Mouse (Mus musculus): ENCODE data around the gene Hist1h4h. TPM values are rescaled to one million over a fixed set of nuclear protein-coding genes. Genes with fewer than 3 reads are reported as not detected.

The Hist1h4h gene
- total and polyA plus RNA-seq, 3 experiments: 61.9 to 239 (median 212) TPM

GRCm38 (mm10) chr13:23519416-23519815 is 11.4 kb upstream of the Hist1h4h start:
- Histone ChIP-seq H3K27me3 (ENCODE audit: control insufficient read depth, insufficient read depth, low read length) (no peaks in the 10 kb centered on the region), H3K4me3 (peak overlapping the region; percentile 53), H3K9ac (ENCODE audit: low read depth, low read length) (no peak overlapping the region), H3K36me3 (ENCODE audit: control insufficient read depth, insufficient read depth, low read length) (no peaks in the 10 kb centered on the region), H3K27ac (peak overlapping the region; percentile 6; the same call in 1 of the 2 replicates), H3K4me1 (ENCODE audit: control insufficient read depth, insufficient read depth, low read length) (no peaks in the 10 kb centered on the region; the same call in 1 of the 2 replicates), H3K79me2 (replicated peaks; ENCODE audit: control insufficient read depth, insufficient read depth, low read length) (no peaks in the 10 kb centered on the region)
- intact Hi-C loops (cut with DNase I): loop anchor here (1.0 to 5.0 kb wide), 3 partner anchors 11 to 152 kb away; partner anchors contain the start of gene Zfp322a
- no peak for TF ChIP-seq CTCF (IDR thresholded peaks at IDR 0.05)
- 0 out of 2 replicates have a peak, but pooled peaks have one; percentile 42 for TF ChIP-seq EP300 (IDR thresholded peaks at IDR 0.05; ENCODE audit: insufficient read depth, low read depth, low read length)
- peak; percentile 79 to 86 for DNase-seq
- WGBS: under 1% methylated on average over 10 of the region's 10 CpGs

GRCm38 (mm10) chr13:23521703-23522102 is 9.1 kb upstream of the Hist1h4h start:
- no peaks in the 10 kb centered on the region; the same call in 1 of the 2 replicates for H3K4me1 ChIP-seq (ENCODE audit: control insufficient read depth, insufficient read depth, low read length)
- intact Hi-C loops (cut with DNase I): no loop called here
- no peaks in the 10 kb centered on the region for H3K79me2 ChIP-seq (replicated peaks; ENCODE audit: control insufficient read depth, insufficient read depth, low read length)
- H3K27ac ChIP-seq: no peak overlapping the region
- WGBS: 3% methylated on average over 14 of the region's 14 CpGs
- DNase-seq: peak; percentile 79 to 83
- no peaks in the 10 kb centered on the region; the same call in 1 of the 2 replicates for H3K36me3 ChIP-seq (ENCODE audit: control insufficient read depth, insufficient read depth, low read length)
- no peak overlapping the region for H3K9ac ChIP-seq (ENCODE audit: low read depth, low read length)
- H3K4me3 ChIP-seq: no peak overlapping the region
- TF ChIP-seq EP300 (IDR thresholded peaks at IDR 0.05; ENCODE audit: insufficient read depth, low read depth, low read length): peak; percentile 77
- no peak for TF ChIP-seq CTCF (IDR thresholded peaks at IDR 0.05)
- no peak for TF ChIP-seq POLR2A (IDR thresholded peaks at IDR 0.05; ENCODE audit: insufficient read depth, low read depth, low read length)
- H3K27me3 ChIP-seq (ENCODE audit: control insufficient read depth, insufficient read depth, low read length): no peaks in the 10 kb centered on the region

GRCm38 (mm10) chr13:23523976-23524375 is 6.9 kb upstream of the Hist1h4h start:
- intact Hi-C loops (cut with DNase I): no loop called here
- 26% methylated on average over 5 of the region's 5 CpGs for WGBS

GRCm38 (mm10) chr13:23524654-23525053 is 6.2 kb upstream of the Hist1h4h start:
- intact Hi-C loops (cut with DNase I): loop anchor here (5.0 kb wide), 1 partner anchor 1497 kb away; no protein-coding TSS in a partner anchor
- Histone ChIP-seq H3K4me3 (no peak overlapping the region), H3K27ac (no peak overlapping the region), H3K79me2 (replicated peaks; ENCODE audit: control insufficient read depth, insufficient read depth, low read length) (no peaks in the 10 kb centered on the region), H3K27me3 (ENCODE audit: control insufficient read depth, insufficient read depth, low read length) (no peaks in the 10 kb centered on the region), H3K36me3 (ENCODE audit: control insufficient read depth, insufficient read depth, low read length) (no peaks in the 10 kb centered on the region; the same call in 1 of the 2 replicates), H3K9ac (ENCODE audit: low read depth, low read length) (no peak overlapping the region), H3K4me1 (ENCODE audit: control insufficient read depth, insufficient read depth, low read length) (no peaks in the 10 kb centered on the region; the same call in 1 of the 2 replicates)
- WGBS: 12% methylated on average over 5 of the region's 5 CpGs
- DNase-seq: peak; percentile 68 to 81
- TF ChIP-seq EP300 (IDR thresholded peaks at IDR 0.05; ENCODE audit: insufficient read depth, low read depth, low read length) (0 out of 2 replicates have a peak, but pooled peaks have one; percentile 43), CTCF (IDR thresholded peaks at IDR 0.05) (peak; percentile 97), POLR2A (IDR thresholded peaks at IDR 0.05; ENCODE audit: insufficient read depth, low read depth, low read length) (no peak)

More at GRCm38 (mm10) chr13:23523976-23524375, 6.9 kb upstream of the Hist1h4h start:
- Histone ChIP-seq H3K36me3 (ENCODE audit: control insufficient read depth, insufficient read depth, low read length) (no peaks in the 10 kb centered on the region; the same call in 1 of the 2 replicates), H3K4me3 (no peak overlapping the region), H3K27ac (no peak overlapping the region), H3K79me2 (replicated peaks; ENCODE audit: control insufficient read depth, insufficient read depth, low read length) (no peaks in the 10 kb centered on the region), H3K4me1 (ENCODE audit: control insufficient read depth, insufficient read depth, low read length) (no peaks in the 10 kb centered on the region; the same call in 1 of the 2 replicates), H3K27me3 (ENCODE audit: control insufficient read depth, insufficient read depth, low read length) (no peaks in the 10 kb centered on the region), H3K9ac (ENCODE audit: low read depth, low read length) (no peak overlapping the region)
- TF ChIP-seq EP300 (IDR thresholded peaks at IDR 0.05; ENCODE audit: insufficient read depth, low read depth, low read length): no peak
- TF ChIP-seq CTCF (IDR thresholded peaks at IDR 0.05): no peak
- no peak for TF ChIP-seq POLR2A (IDR thresholded peaks at IDR 0.05; ENCODE audit: insufficient read depth, low read depth, low read length)
- DNase-seq: no peak

- no peaks in the 10 kb centered on the region for H3K79me2 ChIP-seq (replicated peaks; ENCODE audit: control insufficient read depth, insufficient read depth, low read length)
- peak overlapping the region; percentile 26; the same call in 1 of the 2 replicates for H3K4me3 ChIP-seq
- TF ChIP-seq POLR2A (IDR thresholded peaks at IDR 0.05; ENCODE audit: insufficient read depth, low read depth, low read length): no peak
- no peak for TF ChIP-seq CTCF (IDR thresholded peaks at IDR 0.05)
- TF ChIP-seq EP300 (IDR thresholded peaks at IDR 0.05; ENCODE audit: insufficient read depth, low read depth, low read length): no peak
- intact Hi-C loops (cut with DNase I): loop anchor here (5.0 kb wide), 1 partner anchor 1499 kb away; no protein-coding TSS in a partner anchor
- no peaks in the 10 kb centered on the region for H3K27me3 ChIP-seq (ENCODE audit: control insufficient read depth, insufficient read depth, low read length)
- no peaks in the 10 kb centered on the region; the same call in none of the 2 replicates for H3K4me1 ChIP-seq (ENCODE audit: control insufficient read depth, insufficient read depth, low read length)
- H3K36me3 ChIP-seq (ENCODE audit: control insufficient read depth, insufficient read depth, low read length): no peaks in the 10 kb centered on the region; the same call in 1 of the 2 replicates
- H3K9ac ChIP-seq (ENCODE audit: low read depth, low read length): no peak overlapping the region
- no peak overlapping the region for H3K27ac ChIP-seq
- 8% methylated on average over 10 of the region's 10 CpGs for WGBS
- no peak for DNase-seq
Measured at GRCm38 (mm10) chr13:23525901-23526300, 4.9 kb upstream of the Hist1h4h start.

- TF ChIP-seq POLR2A (IDR thresholded peaks at IDR 0.05; ENCODE audit: insufficient read depth, low read depth, low read length) (no peak), EP300 (IDR thresholded peaks at IDR 0.05; ENCODE audit: insufficient read depth, low read depth, low read length) (peak; percentile 95), CTCF (IDR thresholded peaks at IDR 0.05) (no peak)
- Histone ChIP-seq H3K27ac (no peak overlapping the region), H3K36me3 (ENCODE audit: control insufficient read depth, insufficient read depth, low read length) (no peaks in the 10 kb centered on the region; the same call in 1 of the 2 replicates), H3K79me2 (replicated peaks; ENCODE audit: control insufficient read depth, insufficient read depth, low read length) (no peaks in the 10 kb centered on the region), H3K27me3 (ENCODE audit: control insufficient read depth, insufficient read depth, low read length) (no peaks in the 10 kb centered on the region), H3K4me1 (ENCODE audit: control insufficient read depth, insufficient read depth, low read length) (no peaks in the 10 kb centered on the region; the same call in none of the 2 replicates), H3K4me3 (peak overlapping the region; percentile 47), H3K9ac (ENCODE audit: low read depth, low read length) (peak overlapping the region; percentile 66)
- intact Hi-C loops (cut with DNase I): loop anchor here (5.0 kb wide), 1 partner anchor 1499 kb away; no protein-coding TSS in a partner anchor
- 1% methylated on average over 17 of the region's 17 CpGs for WGBS
- peak; percentile 86 to 91 for DNase-seq
Measured at GRCm38 (mm10) chr13:23526312-23526711, 4.5 kb upstream of the Hist1h4h start.
